Mouse (Mus musculus) urinary bladder, postnatal 36 days (tissue): ENCODE data around the gene Ptpn1.

ENCODE experiments used
- DNase-seq, 2 experiments: peaks; one replicate each; pipeline ENCODE4 v3.0.0; 2022; ENCODE audit warnings: low spot score in 2 of 2, mixed read lengths in 1 of 2

The Ptpn1 gene

GRCm38 (mm10) chr2:167969851-167970541, 38.1 kb downstream of the Ptpn1 start:
- DNase-seq = no peak

DNA sequence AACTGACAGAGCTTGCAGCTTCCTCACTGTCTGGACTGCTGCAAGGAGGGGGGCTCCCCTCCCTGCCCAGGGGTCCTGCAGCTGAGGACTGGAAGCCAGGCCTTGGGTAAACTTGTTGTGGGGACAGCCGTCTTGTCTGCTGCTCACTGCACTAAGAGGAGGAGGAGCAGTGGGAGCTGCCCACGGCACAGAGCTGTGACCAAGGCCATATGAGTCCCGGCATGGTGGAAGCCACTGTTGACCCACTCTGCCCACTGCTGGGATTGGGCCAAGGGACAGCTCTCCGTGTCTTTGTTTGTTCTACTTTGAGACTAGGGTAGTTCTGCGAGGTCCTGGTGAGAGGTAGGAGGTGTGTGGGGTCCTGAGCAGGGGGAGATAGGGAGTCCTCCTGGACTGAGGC, 40.3 kb downstream of the Ptpn1 start:
- DNase-seq = no peak

DNA sequence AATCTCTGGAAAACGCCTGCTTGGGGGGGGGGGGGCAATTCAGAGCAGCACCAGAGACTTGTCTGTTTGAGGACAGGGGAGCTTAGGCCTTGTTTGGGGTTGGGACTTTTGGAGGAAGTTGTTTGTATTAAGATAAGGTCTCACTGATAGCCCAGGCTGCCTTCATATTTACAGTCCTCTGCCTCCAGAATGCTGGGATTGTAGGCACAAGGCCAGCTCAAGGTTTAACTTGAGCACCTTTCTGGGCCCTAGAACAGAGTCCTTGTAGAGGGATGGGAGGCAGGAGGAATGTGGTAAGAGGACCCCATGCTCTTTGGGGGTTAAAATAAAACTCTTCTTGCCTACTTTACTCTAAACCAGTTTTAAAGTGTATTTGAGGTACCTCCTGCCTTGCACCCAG, 41.0 kb downstream of the Ptpn1 start:
- DNase-seq = no peak

DNA sequence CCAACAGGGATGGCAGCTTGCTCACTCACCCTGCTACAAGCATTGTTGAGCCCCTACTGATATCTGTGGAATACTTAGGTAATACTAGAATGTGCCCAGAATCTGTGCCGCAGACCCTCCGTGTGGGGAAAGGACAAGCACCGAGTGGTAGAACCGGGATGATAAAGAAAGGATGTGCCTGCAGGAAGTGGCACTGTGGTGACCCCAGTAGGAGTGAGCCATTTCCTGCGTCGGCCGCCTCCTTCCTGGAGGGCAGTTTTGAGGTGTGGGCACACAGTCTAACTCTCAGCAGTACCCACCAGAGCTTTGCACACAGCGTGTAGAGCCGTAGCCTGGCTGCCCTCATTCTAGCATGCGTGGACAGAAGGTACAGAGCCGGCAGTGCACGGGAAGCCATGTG, 43.9 kb downstream of the Ptpn1 start:
- DNase-seq = no peak

GRCm38 (mm10) chr2:167978271-167978670, 46.4 kb downstream of the Ptpn1 start:
- DNase-seq = no peak

DNA sequence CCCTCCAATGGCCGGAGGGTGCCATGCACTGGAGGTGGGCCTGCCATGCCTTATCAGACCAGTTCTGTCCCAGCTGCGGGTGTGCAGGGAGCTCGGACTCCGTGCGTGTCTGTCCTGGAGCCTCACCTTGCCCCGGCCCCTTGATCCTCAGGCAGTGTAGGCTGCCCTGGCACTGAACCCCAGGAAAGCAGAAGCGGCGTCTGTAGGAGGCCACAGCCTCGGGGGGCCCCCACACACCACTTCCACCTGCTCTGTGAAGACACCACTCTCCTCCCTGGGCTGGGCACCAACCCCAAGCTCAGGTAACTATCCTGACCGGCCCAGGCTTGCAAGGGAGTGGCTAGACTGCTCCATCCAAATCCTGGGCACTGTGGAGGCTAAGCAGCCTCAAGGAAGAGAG, 48.5 kb downstream of the Ptpn1 start:
- DNase-seq = no peak

DNA sequence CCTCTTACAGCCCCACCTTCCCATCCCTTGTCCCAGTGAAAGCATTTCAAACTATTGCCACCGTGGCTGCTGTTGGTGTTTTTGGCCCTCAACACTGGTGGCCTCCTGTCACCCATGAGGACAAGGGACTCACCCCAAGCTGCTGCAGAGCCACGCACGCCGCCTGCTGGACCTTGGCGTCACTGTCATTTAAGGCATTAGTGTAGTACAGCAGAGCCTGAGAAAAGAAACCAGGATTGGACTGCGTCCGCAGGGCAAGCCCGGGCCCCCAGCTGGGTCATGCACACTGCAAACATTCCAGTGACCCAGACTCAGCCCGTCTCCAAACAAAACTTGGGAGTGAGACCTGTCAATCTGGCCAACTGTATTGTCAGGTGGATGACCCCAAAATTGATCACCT, 50.8 kb downstream of the Ptpn1 start:
- DNase-seq = peak; percentile 44 to 51

DNA sequence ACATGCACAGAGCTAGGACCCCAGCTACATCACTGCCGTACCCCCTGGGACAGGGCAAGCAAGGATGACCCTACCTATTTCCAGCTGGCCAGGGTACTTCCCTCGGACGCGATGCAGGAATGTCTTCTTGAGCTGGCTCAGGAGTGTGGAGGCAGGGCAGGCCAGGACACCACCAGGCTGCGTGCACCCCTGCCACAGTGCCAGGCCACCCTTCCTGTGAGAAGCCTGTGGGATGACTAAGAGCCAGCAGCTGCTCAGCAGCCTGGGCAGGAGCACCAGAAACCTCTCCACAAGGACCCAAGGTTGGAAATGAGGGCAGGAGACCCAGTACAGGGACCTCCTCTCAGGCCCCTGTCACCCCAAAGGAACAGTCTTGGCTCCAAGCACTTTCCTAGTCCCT, 52.5 kb downstream of the Ptpn1 start:
- DNase-seq = peak in 1 of 2 experiments; percentile 27

DNA sequence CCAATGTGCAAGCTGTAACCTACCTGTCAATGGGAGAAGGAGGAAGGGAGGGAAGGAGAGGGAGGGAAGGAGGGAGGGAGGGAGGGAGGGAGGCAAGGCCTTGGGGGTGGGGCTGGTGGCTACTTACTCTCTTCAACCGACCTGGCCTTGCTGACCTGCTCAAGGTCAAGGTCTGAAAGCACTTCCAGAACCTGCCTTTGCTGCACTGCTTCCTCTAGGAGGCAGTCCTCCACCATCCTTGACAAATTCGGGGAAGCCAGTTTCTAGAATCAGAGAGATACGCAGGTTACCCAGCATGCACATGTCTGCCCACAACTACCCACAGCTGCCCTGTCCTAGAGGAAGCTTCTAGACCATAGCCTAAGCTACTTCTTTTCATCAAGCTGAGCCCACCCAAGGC, 53.1 kb downstream of the Ptpn1 start:
- no peak for DNase-seq

GRCm38 (mm10) chr2:167986762-167987161, 54.9 kb downstream of the Ptpn1 start:
- DNase-seq = peak; percentile 46 to 57

- peak; percentile 37 to 72 for DNase-seq
Observed at GRCm38 (mm10) chr2:167987640-167988039, 55.8 kb downstream of the Ptpn1 start.

- DNase-seq = peak in 1 of 2 experiments; percentile 46
Observed at GRCm38 (mm10) chr2:167989310-167989709, 57.5 kb downstream of the Ptpn1 start.

DNA sequence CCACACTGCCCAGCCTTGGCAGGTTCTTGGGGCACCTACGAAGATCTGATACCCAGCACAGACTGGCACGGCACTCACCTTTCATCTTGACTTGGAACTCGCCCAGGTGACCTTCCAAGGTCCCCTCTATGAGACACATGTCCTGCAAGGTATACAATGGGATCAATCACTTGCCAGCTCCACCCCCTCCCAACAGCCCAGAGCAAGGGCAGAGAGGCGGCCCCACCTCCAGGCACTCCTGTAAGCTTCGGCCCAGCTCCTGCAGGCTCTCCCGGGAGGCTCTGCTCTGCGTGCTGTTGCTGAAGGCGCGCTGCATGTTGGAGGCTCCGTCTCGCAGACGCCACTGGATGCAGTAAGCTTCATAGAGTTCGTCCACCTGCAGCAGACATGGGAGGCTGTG, 61.4 kb downstream of the Ptpn1 start:
- no peak for DNase-seq

- no peak for DNase-seq
Observed at GRCm38 (mm10) chr2:167995870-167996635, 64.2 kb downstream of the Ptpn1 start.

DNA sequence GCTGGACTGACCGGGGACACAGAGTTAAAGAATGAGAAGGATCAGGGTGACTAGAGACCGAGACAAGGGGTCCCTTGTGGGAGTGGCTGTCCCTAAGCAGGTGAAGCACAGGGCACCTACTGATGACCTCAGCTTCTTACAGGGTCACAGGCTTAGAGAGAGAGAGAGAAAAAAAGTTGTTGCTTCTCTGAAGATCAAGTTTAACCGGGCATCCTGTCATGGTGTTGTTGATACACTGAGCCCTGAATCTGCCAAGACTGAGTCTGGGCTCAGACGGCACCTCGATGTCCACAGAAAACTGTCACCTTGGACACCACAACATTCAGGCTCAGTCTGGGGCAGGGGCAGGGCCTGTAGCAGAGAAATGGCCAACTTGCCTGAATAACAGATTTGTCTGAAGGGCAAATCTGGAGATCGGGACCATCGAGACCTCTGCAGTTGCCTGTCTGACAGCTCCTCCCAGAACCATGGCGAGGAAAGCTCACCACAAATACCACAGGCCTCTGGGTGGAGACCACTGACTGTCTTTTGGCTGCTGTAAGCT, 64.9 kb downstream of the Ptpn1 start:
- DNase-seq = no peak

GRCm38 (mm10) chr2:167997562-167997961, 65.7 kb downstream of the Ptpn1 start:
- no peak for DNase-seq

DNA sequence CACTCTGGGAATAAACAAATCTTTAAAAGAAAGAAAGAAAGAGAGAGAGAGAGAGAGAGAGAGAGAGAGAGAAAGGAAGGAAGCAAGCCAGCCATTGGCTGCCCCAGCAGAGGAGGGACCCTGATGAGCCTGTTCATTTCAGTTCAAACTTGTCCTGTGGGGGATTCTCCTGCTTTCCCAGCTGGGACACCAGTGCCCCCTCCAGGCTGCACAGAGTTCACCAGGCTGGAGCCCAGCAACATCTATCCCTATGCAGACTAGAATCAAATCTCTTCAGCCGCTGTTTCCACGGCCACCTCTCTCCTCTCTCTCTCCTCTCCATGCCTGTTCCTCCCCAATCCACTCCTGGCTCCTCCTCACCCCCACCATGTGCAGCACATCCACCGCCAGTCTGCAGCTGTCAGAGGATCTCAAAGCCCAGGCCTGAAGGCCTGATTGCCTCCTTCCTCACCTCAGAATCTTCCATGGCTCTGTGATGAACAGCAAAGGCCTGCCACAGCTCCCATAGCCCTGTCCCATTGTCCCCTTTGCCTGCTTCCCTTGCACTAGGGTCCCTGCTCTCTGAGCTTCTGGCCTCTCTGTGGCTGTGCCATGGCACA, 67.4 kb downstream of the Ptpn1 start:
- DNase-seq = no peak

DNA sequence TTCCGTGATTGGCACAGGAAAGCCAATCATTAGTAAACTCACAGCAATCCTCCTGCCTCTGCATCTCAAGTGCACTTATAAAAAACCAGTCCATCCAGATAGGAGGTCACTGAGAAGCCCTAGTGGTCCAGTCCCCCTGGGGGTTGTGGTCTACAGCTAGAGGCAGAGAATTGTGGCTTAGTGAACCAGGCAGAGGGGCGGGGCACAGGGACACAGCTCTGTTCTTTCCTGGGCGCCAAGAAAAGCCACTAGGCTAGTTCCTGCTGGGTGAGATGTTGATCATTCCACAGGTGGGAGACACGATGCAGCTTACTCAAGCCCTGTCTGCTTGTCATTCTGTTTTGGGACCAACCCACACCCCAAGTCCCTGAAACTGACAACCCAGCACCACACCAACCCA, 70.3 kb downstream of the Ptpn1 start:
- peak in 1 of 2 experiments; percentile 49 for DNase-seq

DNA sequence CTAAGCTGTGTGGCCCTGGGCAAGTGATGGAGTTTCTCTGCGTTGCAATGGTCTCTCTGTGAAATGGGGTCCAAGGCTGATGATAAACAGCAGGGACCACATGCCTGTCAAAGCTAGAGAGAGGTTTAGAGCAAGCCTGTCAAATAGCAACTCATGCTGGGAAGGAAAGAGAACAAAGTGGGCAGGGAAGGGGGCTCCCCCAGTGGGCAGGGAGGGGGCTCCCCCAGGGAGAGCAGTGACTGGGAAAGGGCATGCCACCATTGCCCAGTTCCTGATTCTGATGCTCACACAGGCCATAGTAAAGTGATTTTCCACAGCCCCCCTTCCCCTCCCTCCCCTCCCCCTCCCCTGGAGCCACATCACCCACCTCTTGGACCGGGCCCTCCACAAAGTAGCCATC, 71.0 kb downstream of the Ptpn1 start:
- DNase-seq = no peak

DNA sequence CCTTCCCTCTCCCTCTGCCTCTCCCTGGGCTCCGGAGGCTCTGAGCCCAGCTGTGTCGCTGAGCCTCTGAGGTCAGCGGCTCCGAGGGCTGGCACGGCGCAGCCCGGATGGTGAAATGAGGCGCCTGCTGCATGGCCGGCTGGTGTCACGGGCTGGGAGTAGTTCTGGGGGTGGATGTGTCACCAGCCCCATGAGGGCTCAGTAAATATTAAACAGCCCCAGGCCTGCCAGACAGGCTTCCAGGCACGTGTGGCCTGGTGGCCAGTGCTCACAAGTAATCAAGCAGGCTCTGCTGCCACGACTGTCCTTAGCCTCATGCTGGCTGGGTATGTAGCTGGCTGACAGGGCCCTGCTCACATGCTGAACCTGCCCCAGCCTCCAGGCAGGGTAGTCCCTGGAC, 71.6 kb downstream of the Ptpn1 start:
- peak; percentile 58 to 77 for DNase-seq

GRCm38 (mm10) chr2:168004369-168004768, 72.5 kb downstream of the Ptpn1 start:
- DNase-seq = no peak

- no peak for DNase-seq
Observed at GRCm38 (mm10) chr2:168005005-168005404, 73.1 kb downstream of the Ptpn1 start.

DNA sequence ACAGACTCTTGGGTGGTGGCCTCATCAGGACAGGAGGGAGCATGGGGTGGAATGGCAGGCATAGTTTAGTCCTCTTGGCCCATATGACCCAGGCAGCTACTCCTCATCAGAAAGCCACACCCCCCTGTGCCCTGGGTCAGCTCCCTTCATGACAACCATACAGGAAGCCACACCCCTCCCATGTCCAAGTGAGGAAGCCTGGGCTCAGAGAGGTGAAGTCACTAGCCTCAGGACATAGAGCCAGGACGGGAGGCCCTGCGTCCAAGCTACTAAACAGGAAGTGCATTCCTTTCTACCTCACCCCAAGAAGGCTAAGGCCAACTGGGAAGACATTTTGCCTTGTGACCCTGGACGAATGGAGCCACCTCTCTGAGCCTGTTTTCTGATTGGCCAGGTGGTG, 73.8 kb downstream of the Ptpn1 start:
- no peak for DNase-seq
